In genomic region chr10:117737498-117737897, GRCm38 (mm10) we compare ENCODE assay signal across 1 mouse cellular context. TPM values are rescaled to one million over a fixed set of nuclear protein-coding genes. Genes with fewer than 3 reads are reported as not detected.
"Had no signal": no experiment of that assay in that cellular context is flagged by ENCODE, and none has a peak within 500 bp of the region (broad histone marks: within the 10 kb centered on the region; RNA-seq: fewer than 3 reads in every experiment).

No protein-coding gene starts in this region.

RNA-seq across cellular contexts. Expression of gene Slc35e3, which starts 8.7 kb away (rescaled TPM):
- polyA plus RNA-seq: erythroblast, embryonic 14.5 days had no signal
